Mouse (Mus musculus): ENCODE measurements around the gene Ccdc84. TPM values are rescaled to one million over a fixed set of nuclear protein-coding genes. Genes with fewer than 3 reads are reported as not detected.
"Not testable (repeated sequence)": the region's sequence is repeated elsewhere in the genome, so short reads cannot be mapped to it uniquely, and the experiment has no call there.

Gene Ccdc84
- polyA plus RNA-seq, 1 experiment from 2014 or later = 27.1 TPM

GRCm38 (mm10) chr9:44387221-44387620 is 31.1 kb downstream of the Ccdc84 start:
- Histone ChIP-seq H3K27me3 (ENCODE audit: control insufficient read depth, insufficient read depth, low read length) (no peaks in the 10 kb centered on the region), H3K4me2 (ENCODE audit: low read depth, severe bottlenecking) (no peak overlapping the region), H3K9ac (ENCODE audit: low read length) (no peak overlapping the region), H3K4me1 (ENCODE audit: control insufficient read depth, insufficient read depth, low read length) (no peaks in the 10 kb centered on the region), H3K9me3 (ENCODE audit: control insufficient read depth, low read length) (no peaks in the 10 kb centered on the region), H3K36me3 (ENCODE audit: control insufficient read depth, insufficient read depth, low read length) (peaks cover 39% of the 10 kb centered on the region), H3K4me3 (ENCODE audit: low read depth, low read length) (no peak overlapping the region), H3K27ac (replicated peaks; ENCODE audit: low read depth, low read length) (no peak overlapping the region)
- 77% methylated on average over 3 of the region's 3 CpGs for WGBS
- DNase-seq (ENCODE audit: low spot score) (no peak), ATAC-seq (ENCODE audit: insufficient number of reproducible peaks, low FRiP score, low TSS enrichment, low read depth) (no peak)

- ATAC-seq (ENCODE audit: insufficient number of reproducible peaks, low FRiP score, low TSS enrichment, low read depth) (no peak), DNase-seq (ENCODE audit: low spot score) (no peak)
- H3K27ac ChIP-seq (replicated peaks; ENCODE audit: low read depth, low read length) = no peak overlapping the region
- peaks cover 8% of the 10 kb centered on the region for H3K4me1 ChIP-seq (ENCODE audit: control insufficient read depth, insufficient read depth, low read length)
- no peak overlapping the region for H3K4me2 ChIP-seq (ENCODE audit: low read depth, severe bottlenecking)
- no peaks in the 10 kb centered on the region for H3K9me3 ChIP-seq (ENCODE audit: control insufficient read depth, low read length)
- WGBS = 92% methylated on average over 13 of the region's 13 CpGs
- no peaks in the 10 kb centered on the region for H3K27me3 ChIP-seq (ENCODE audit: control insufficient read depth, insufficient read depth, low read length)
- peaks cover 43% of the 10 kb centered on the region for H3K36me3 ChIP-seq (ENCODE audit: control insufficient read depth, insufficient read depth, low read length)
- no peak overlapping the region for H3K4me3 ChIP-seq (ENCODE audit: low read depth, low read length)
- no peak overlapping the region for H3K9ac ChIP-seq (ENCODE audit: low read length)
These were observed 33.8 kb downstream of the Ccdc84 start for GRCm38 (mm10) chr9:44384596-44384995.

GRCm38 (mm10) chr9:44379862-44380261 is 38.5 kb downstream of the Ccdc84 start:
- ATAC-seq (ENCODE audit: insufficient number of reproducible peaks, low FRiP score, low TSS enrichment, low read depth) (0 out of 2 replicates have a peak, but pooled peaks have one; percentile 24), DNase-seq (ENCODE audit: low spot score) (no peak)
- Histone ChIP-seq H3K4me2 (ENCODE audit: low read depth, severe bottlenecking) (peak overlapping the region; percentile 80), H3K9me3 (ENCODE audit: control insufficient read depth, low read length) (no peaks in the 10 kb centered on the region), H3K36me3 (ENCODE audit: control insufficient read depth, insufficient read depth, low read length) (peaks cover 23% of the 10 kb centered on the region), H3K27me3 (ENCODE audit: control insufficient read depth, insufficient read depth, low read length) (no peaks in the 10 kb centered on the region), H3K9ac (ENCODE audit: low read length) (peak overlapping the region; percentile 89), H3K27ac (replicated peaks; ENCODE audit: low read depth, low read length) (peak overlapping the region; percentile 55), H3K4me3 (ENCODE audit: low read depth, low read length) (peak overlapping the region; percentile 71), H3K4me1 (ENCODE audit: control insufficient read depth, insufficient read depth, low read length) (peaks cover 8% of the 10 kb centered on the region)
- WGBS = 9% methylated on average over 15 of the region's 15 CpGs

- ATAC-seq (ENCODE audit: insufficient number of reproducible peaks, low FRiP score, low TSS enrichment, low read depth) = peak; percentile 98
- H3K4me1 ChIP-seq (ENCODE audit: control insufficient read depth, insufficient read depth, low read length) = peaks cover 8% of the 10 kb centered on the region
These were observed 39.1 kb downstream of the Ccdc84 start, which contains the start of gene Hyou1 for GRCm38 (mm10) chr9:44379054-44379834. TSS of gene Hyou1 (plus strand) at chr9:44379490.

GRCm38 (mm10) chr9:44378153-44378730 is 40.1 kb downstream of the Ccdc84 start:
- ATAC-seq (ENCODE audit: insufficient number of reproducible peaks, low FRiP score, low TSS enrichment, low read depth) (no peak), DNase-seq (ENCODE audit: low spot score) (no peak)
- Histone ChIP-seq H3K27ac (replicated peaks; ENCODE audit: low read depth, low read length) (no peak overlapping the region), H3K4me2 (ENCODE audit: low read depth, severe bottlenecking) (peak overlapping the region; percentile 80), H3K9me3 (ENCODE audit: control insufficient read depth, low read length) (no peaks in the 10 kb centered on the region), H3K4me3 (ENCODE audit: low read depth, low read length) (peak overlapping the region; percentile 71), H3K9ac (ENCODE audit: low read length) (no peak overlapping the region), H3K36me3 (ENCODE audit: control insufficient read depth, insufficient read depth, low read length) (peaks cover 13% of the 10 kb centered on the region), H3K4me1 (ENCODE audit: control insufficient read depth, insufficient read depth, low read length) (peaks cover 8% of the 10 kb centered on the region), H3K27me3 (ENCODE audit: control insufficient read depth, insufficient read depth, low read length) (no peaks in the 10 kb centered on the region)
- 91% methylated on average over 5 of the region's 5 CpGs for WGBS

More at GRCm38 (mm10) chr9:44379054-44379834, 39.1 kb downstream of the Ccdc84 start, which contains the start of gene Hyou1:
- Histone ChIP-seq H3K4me3 (ENCODE audit: low read depth, low read length) (peak within 1 kb of the TSS; percentile 71), H3K36me3 (ENCODE audit: control insufficient read depth, insufficient read depth, low read length) (peaks cover 17% of the 10 kb centered on the region), H3K9ac (ENCODE audit: low read length) (peak within 1 kb of the TSS; percentile 89), H3K4me2 (ENCODE audit: low read depth, severe bottlenecking) (peak within 1 kb of the TSS; percentile 80), H3K27me3 (ENCODE audit: control insufficient read depth, insufficient read depth, low read length) (no peaks in the 10 kb centered on the region), H3K9me3 (ENCODE audit: control insufficient read depth, low read length) (no peaks in the 10 kb centered on the region), H3K27ac (replicated peaks; ENCODE audit: low read depth, low read length) (peak within 1 kb of the TSS; percentile 55)
- DNase-seq (ENCODE audit: low spot score) = peak; percentile 100
- WGBS = under 1% methylated on average over 83 of the region's 83 CpGs

GRCm38 (mm10) chr9:44377335-44377734 is 41.0 kb downstream of the Ccdc84 start:
- H3K9me3 ChIP-seq (ENCODE audit: control insufficient read depth, low read length); H3K4me3 ChIP-seq (ENCODE audit: low read depth, low read length); H3K27ac ChIP-seq (replicated peaks; ENCODE audit: low read depth, low read length); ATAC-seq (ENCODE audit: insufficient number of reproducible peaks, low FRiP score, low TSS enrichment, low read depth); H3K36me3 ChIP-seq (ENCODE audit: control insufficient read depth, insufficient read depth, low read length); H3K9ac ChIP-seq (ENCODE audit: low read length); H3K4me2 ChIP-seq (ENCODE audit: low read depth, severe bottlenecking); H3K4me1 ChIP-seq (ENCODE audit: control insufficient read depth, insufficient read depth, low read length); DNase-seq (ENCODE audit: low spot score); H3K27me3 ChIP-seq (ENCODE audit: control insufficient read depth, insufficient read depth, low read length): not testable (repeated sequence)
- WGBS = 87% methylated on average over 2 of the region's 2 CpGs

- Histone ChIP-seq H3K9ac (ENCODE audit: low read length) (no peak overlapping the region), H3K4me3 (ENCODE audit: low read depth, low read length) (no peak overlapping the region), H3K9me3 (ENCODE audit: control insufficient read depth, low read length) (no peaks in the 10 kb centered on the region), H3K27ac (replicated peaks; ENCODE audit: low read depth, low read length) (no peak overlapping the region), H3K4me1 (ENCODE audit: control insufficient read depth, insufficient read depth, low read length) (peaks cover 8% of the 10 kb centered on the region), H3K27me3 (ENCODE audit: control insufficient read depth, insufficient read depth, low read length) (no peaks in the 10 kb centered on the region), H3K4me2 (ENCODE audit: low read depth, severe bottlenecking) (no peak overlapping the region), H3K36me3 (ENCODE audit: control insufficient read depth, insufficient read depth, low read length) (no peaks in the 10 kb centered on the region)
- ATAC-seq (ENCODE audit: insufficient number of reproducible peaks, low FRiP score, low TSS enrichment, low read depth) (no peak), DNase-seq (ENCODE audit: low spot score) (no peak)
- 92% methylated on average over 6 of the region's 6 CpGs for WGBS
These were observed 42.2 kb downstream of the Ccdc84 start for GRCm38 (mm10) chr9:44376141-44376540.

GRCm38 (mm10) chr9:44373386-44373785 is 45.0 kb downstream of the Ccdc84 start:
- no peak overlapping the region for H3K9ac ChIP-seq (ENCODE audit: low read length)
- H3K36me3 ChIP-seq (ENCODE audit: control insufficient read depth, insufficient read depth, low read length) = no peaks in the 10 kb centered on the region
- H3K4me2 ChIP-seq (ENCODE audit: low read depth, severe bottlenecking) = no peak overlapping the region
- DNase-seq (ENCODE audit: low spot score) (no peak), ATAC-seq (ENCODE audit: insufficient number of reproducible peaks, low FRiP score, low TSS enrichment, low read depth) (no peak)
- no peak overlapping the region for H3K27ac ChIP-seq (replicated peaks; ENCODE audit: low read depth, low read length)
- no peaks in the 10 kb centered on the region for H3K9me3 ChIP-seq (ENCODE audit: control insufficient read depth, low read length)
- no peaks in the 10 kb centered on the region for H3K4me1 ChIP-seq (ENCODE audit: control insufficient read depth, insufficient read depth, low read length)
- H3K4me3 ChIP-seq (ENCODE audit: low read depth, low read length) = no peak overlapping the region
- no peaks in the 10 kb centered on the region for H3K27me3 ChIP-seq (ENCODE audit: control insufficient read depth, insufficient read depth, low read length)

Measured in limb, embryonic 11.5 days (tissue).